Mouse (Mus musculus): ENCODE measurements at regions not wholly inside any gene's neighbourhood (a gene's known extent, or its start where the extent isn't known, plus 50 kb on each side); places are given as distances from the start of the nearest gene placed in this dataset.

- WGBS: 67% methylated on average over 3 of the region's 3 CpGs
- Histone ChIP-seq H3K9ac (ENCODE audit: low read depth, low read length) (no peak overlapping the region), H3K36me3 (ENCODE audit: control insufficient read depth, insufficient read depth, low read length) (no peaks in the 10 kb centered on the region), H3K4me3 (ENCODE audit: low read depth, low read length) (no peak overlapping the region), H3K27me3 (ENCODE audit: control insufficient read depth, insufficient read depth, low read depth, low read length) (no peaks in the 10 kb centered on the region), H3K4me2 (ENCODE audit: low read length) (no peak overlapping the region), H3K9me3 (replicated peaks; ENCODE audit: control insufficient read depth, low read length, poor library complexity, severe bottlenecking) (no peaks in the 10 kb centered on the region), H3K4me1 (ENCODE audit: control insufficient read depth, insufficient read depth, low read length) (no peaks in the 10 kb centered on the region), H3K27ac (ENCODE audit: low read length) (no peak overlapping the region)
- ATAC-seq: no peak; the same call in 1 of the 2 replicates
Measured at GRCm38 (mm10) chr17:52506760-52507159, 95.7 kb upstream of the Kcnh8 start.

GRCm38 (mm10) chr17:52530260-52530659 lies 72.2 kb upstream of the Kcnh8 start:
- Histone ChIP-seq H3K4me2 (ENCODE audit: low read length) (no peak overlapping the region), H3K27ac (ENCODE audit: low read length) (no peak overlapping the region), H3K9me3 (replicated peaks; ENCODE audit: control insufficient read depth, low read length, poor library complexity, severe bottlenecking) (no peaks in the 10 kb centered on the region), H3K4me3 (ENCODE audit: low read depth, low read length) (no peak overlapping the region), H3K9ac (ENCODE audit: low read depth, low read length) (no peak overlapping the region), H3K27me3 (ENCODE audit: control insufficient read depth, insufficient read depth, low read depth, low read length) (no peaks in the 10 kb centered on the region), H3K36me3 (ENCODE audit: control insufficient read depth, insufficient read depth, low read length) (no peaks in the 10 kb centered on the region), H3K4me1 (ENCODE audit: control insufficient read depth, insufficient read depth, low read length) (no peaks in the 10 kb centered on the region)
- no peak for ATAC-seq
